Mouse (Mus musculus): ENCODE data around the gene Sap30bp.

DNA sequence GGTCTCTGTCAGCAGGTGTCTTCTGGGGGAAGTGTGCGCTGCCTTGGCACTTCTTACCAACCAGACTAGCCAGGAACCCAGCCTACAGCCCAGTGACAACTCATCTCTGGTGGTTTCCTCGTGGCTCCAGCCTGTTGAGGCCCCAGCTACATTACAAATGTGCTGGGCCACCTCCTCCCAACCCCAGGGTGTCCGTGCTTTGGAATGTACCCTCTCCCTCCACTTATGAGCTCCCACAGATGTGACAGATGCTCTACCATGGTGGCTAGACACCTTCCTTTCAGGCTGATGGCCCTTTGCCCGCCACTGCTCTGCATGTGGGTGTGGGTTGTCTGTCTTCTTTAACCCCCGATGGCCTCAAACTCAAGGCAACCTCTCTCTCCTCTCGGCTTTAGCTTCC is 68.6 kb downstream of the Sap30bp start:
- TF ChIP-seq ZNF384 (IDR thresholded peaks at IDR 0.05; ENCODE audit: low read depth, low read length) (no peak), MAFK (IDR thresholded peaks at IDR 0.05; ENCODE audit: insufficient read depth, low read depth, low read length) (no peak), CHD2 (IDR thresholded peaks at IDR 0.05; ENCODE audit: low read depth, low read length) (no peak), ZC3H11A (IDR thresholded peaks at IDR 0.05; ENCODE audit: borderline replicate concordance, low read depth, low read length) (no peak), HCFC1 (IDR thresholded peaks at IDR 0.05; ENCODE audit: borderline replicate concordance, insufficient read depth, low read length) (no peak)
